Mouse (Mus musculus): ENCODE measurements around the gene Kxd1.

GRCm38 (mm10) chr8:70463306-70463705 lies 64.5 kb downstream of the Kxd1 start:
- TF ChIP-seq CTCF (conservative IDR thresholded peaks at IDR 0.05; ENCODE audit: low read length) (no peak), NANOG (IDR thresholded peaks at IDR 0.05; ENCODE audit: borderline replicate concordance, low read length) (no peak)
